Comparison of ENCODE assay signal across 11 mouse cellular contexts in genomic region chr1:59523378-59523958, GRCm38 (mm10). TPM values are rescaled to one million over a fixed set of nuclear protein-coding genes. Genes with fewer than 3 reads are reported as not detected.
DNase-seq lines count a peak whose midpoint lies in the region; ATAC-seq lines count a peak whose summit lies in the region.
"Had no signal": no experiment of that assay in that cellular context is flagged by ENCODE, and none has a peak within 500 bp of the region (broad histone marks: within the 10 kb centered on the region; RNA-seq: fewer than 3 reads in every experiment).

No protein-coding gene starts in this region.

- 34% methylated on average over 5 of the region's 5 CpGs for WGBS in hindbrain, embryonic 10.5 days
- 35% methylated on average over 5 of the region's 5 CpGs for WGBS in hindbrain, embryonic 14.5 days
- 54% methylated on average over 5 of the region's 5 CpGs for WGBS in neural tube, embryonic 13.5 days
- 34% methylated on average over 5 of the region's 5 CpGs for WGBS in hindbrain, embryonic 12.5 days
- 62% methylated on average over 5 of the region's 5 CpGs for WGBS in neural tube, embryonic 15.5 days

- ATAC-seq in hindbrain, embryonic 14.5 days (ENCODE audit: low FRiP score): no peak
- no peak for ATAC-seq in neural tube, embryonic 13.5 days (ENCODE audit: low read depth)
- ATAC-seq in hindbrain, embryonic 12.5 days (ENCODE audit: low FRiP score): peak; percentile 27; the same call in 1 of the 2 replicates
- ATAC-seq in neural tube, embryonic 15.5 days (ENCODE audit: low FRiP score): no peak
- ATAC-seq in megakaryocyte-erythroid progenitor cell, adult 5-6 weeks (replicated peaks; ENCODE audit: low FRiP score, low TSS enrichment, poor library complexity, severe bottlenecking): no peak

- peaks cover 60% of the 10 kb centered on the region for H3K4me1 ChIP-seq in hindbrain, embryonic 10.5 days (replicated peaks)
- H3K4me1 ChIP-seq in hindbrain, embryonic 14.5 days (replicated peaks; ENCODE audit: control insufficient read depth, insufficient read depth, low read length): peaks cover 7% of the 10 kb centered on the region; the same call in 1 of the 2 replicates
- peaks cover 42% of the 10 kb centered on the region for H3K4me1 ChIP-seq in neural tube, embryonic 13.5 days (replicated peaks)
- H3K4me1 ChIP-seq in hindbrain, embryonic 12.5 days: peaks cover 31% of the 10 kb centered on the region
- H3K4me1 ChIP-seq in neural tube, embryonic 15.5 days: peaks cover 30% of the 10 kb centered on the region

- DNase-seq in hindbrain, embryonic 10.5 days (ENCODE audit: low spot score): peak; percentile 25
- no peak for DNase-seq in hindbrain, embryonic 14.5 days (ENCODE audit: low spot score)
- DNase-seq in neural tube, embryonic 10.5 days (ENCODE audit: extremely low spot score, low spot score): no peak
- DNase-seq in right cerebral cortex, postnatal 36 days (ENCODE audit: low spot score in 2 of 2): no peak
- DNase-seq: cerebellum, adult 18-20 months had no signal

- no peak overlapping the region for H3K4me3 ChIP-seq in hindbrain, embryonic 10.5 days
- no peak overlapping the region for H3K4me3 ChIP-seq in hindbrain, embryonic 14.5 days (replicated peaks; ENCODE audit: low read length)
- H3K4me3 ChIP-seq in neural tube, embryonic 13.5 days: no peak overlapping the region
- no peak overlapping the region for H3K4me3 ChIP-seq in hindbrain, embryonic 12.5 days
- H3K4me3 ChIP-seq in neural tube, embryonic 15.5 days (replicated peaks): no peak overlapping the region
- H3K4me3 ChIP-seq: embryonic facial prominence, embryonic 15.5 days had no signal

- no peak overlapping the region for H3K4me2 ChIP-seq in hindbrain, embryonic 14.5 days (replicated peaks)
- H3K4me2 ChIP-seq in neural tube, embryonic 13.5 days: no peak overlapping the region
- H3K4me2 ChIP-seq in hindbrain, embryonic 12.5 days (replicated peaks): no peak overlapping the region
- H3K4me2 ChIP-seq in neural tube, embryonic 15.5 days: no peak overlapping the region
- H3K4me2 ChIP-seq: embryonic facial prominence, embryonic 15.5 days; heart, embryonic 11.5 days had no signal

- H3K9me3 ChIP-seq in hindbrain, embryonic 10.5 days: no peaks in the 10 kb centered on the region
- H3K9me3 ChIP-seq in hindbrain, embryonic 14.5 days (ENCODE audit: control insufficient read depth, low read length): no peaks in the 10 kb centered on the region
- no peaks in the 10 kb centered on the region for H3K9me3 ChIP-seq in neural tube, embryonic 13.5 days
- H3K9me3 ChIP-seq in hindbrain, embryonic 12.5 days (replicated peaks): no peaks in the 10 kb centered on the region
- no peaks in the 10 kb centered on the region for H3K9me3 ChIP-seq in neural tube, embryonic 15.5 days (replicated peaks)
- H3K9me3 ChIP-seq: embryonic facial prominence, embryonic 15.5 days had no signal

- H3K27ac ChIP-seq in hindbrain, embryonic 10.5 days: peak overlapping the region; percentile 82
- no peak overlapping the region for H3K27ac ChIP-seq in hindbrain, embryonic 14.5 days
- H3K27ac ChIP-seq in neural tube, embryonic 13.5 days (replicated peaks): peak overlapping the region; percentile 50; the same call in 1 of the 2 replicates
- peak overlapping the region; percentile 25 for H3K27ac ChIP-seq in hindbrain, embryonic 12.5 days
- 0 out of 2 replicates have a peak overlapping the region, but pooled peaks have one; percentile 63 for H3K27ac ChIP-seq in neural tube, embryonic 15.5 days (replicated peaks)
- H3K27ac ChIP-seq: embryonic facial prominence, embryonic 15.5 days had no signal

- H3K36me3 ChIP-seq in hindbrain, embryonic 10.5 days: peaks cover 15% of the 10 kb centered on the region; the same call in 1 of the 2 replicates
- no peaks in the 10 kb centered on the region for H3K36me3 ChIP-seq in hindbrain, embryonic 14.5 days (replicated peaks; ENCODE audit: control insufficient read depth, insufficient read depth)
- no peaks in the 10 kb centered on the region for H3K36me3 ChIP-seq in neural tube, embryonic 13.5 days
- no peaks in the 10 kb centered on the region for H3K36me3 ChIP-seq in hindbrain, embryonic 12.5 days
- H3K36me3 ChIP-seq in neural tube, embryonic 15.5 days: no peaks in the 10 kb centered on the region
- H3K36me3 ChIP-seq: embryonic facial prominence, embryonic 15.5 days had no signal

- H3K9ac ChIP-seq in hindbrain, embryonic 14.5 days: no peak overlapping the region
- no peak overlapping the region for H3K9ac ChIP-seq in neural tube, embryonic 13.5 days
- no peak overlapping the region for H3K9ac ChIP-seq in hindbrain, embryonic 12.5 days
- H3K9ac ChIP-seq in neural tube, embryonic 15.5 days (replicated peaks): no peak overlapping the region
- H3K9ac ChIP-seq: embryonic facial prominence, embryonic 15.5 days had no signal

- H3K27me3 ChIP-seq in hindbrain, embryonic 10.5 days (ENCODE audit: insufficient read depth, poor library complexity, severe bottlenecking): no peaks in the 10 kb centered on the region
- H3K27me3 ChIP-seq in hindbrain, embryonic 14.5 days (ENCODE audit: control insufficient read depth, insufficient read depth, low read length): no peaks in the 10 kb centered on the region
- no peaks in the 10 kb centered on the region for H3K27me3 ChIP-seq in neural tube, embryonic 13.5 days
- no peaks in the 10 kb centered on the region for H3K27me3 ChIP-seq in hindbrain, embryonic 12.5 days
- H3K27me3 ChIP-seq in neural tube, embryonic 15.5 days (replicated peaks): no peaks in the 10 kb centered on the region
- H3K27me3 ChIP-seq: embryonic facial prominence, embryonic 15.5 days had no signal

RNA-seq across cellular contexts. Expression of gene Gm973, which starts 7.4 kb away (rescaled TPM):
- 9.0 TPM in 2 replicates for polyA plus RNA-seq in hindbrain, embryonic 10.5 days (2016; fragmentation: Nextera tagmentation; extraction: Ambion mirVana)
- 7.1 and 10.6 TPM in 2 replicates for polyA plus RNA-seq in hindbrain, embryonic 14.5 days (2014; fragmentation: Nextera tagmentation; extraction: Ambion mirVana)
- polyA plus RNA-seq in neural tube, embryonic 13.5 days (2015; fragmentation: Nextera tagmentation; extraction: Ambion mirVana): 6.9 and 10.3 TPM in 2 replicates
- polyA plus RNA-seq in hindbrain, embryonic 12.5 days (2016; fragmentation: Nextera tagmentation; extraction: Ambion mirVana): 6.0 and 9.4 TPM in 2 replicates
- 9.6 and 10.0 TPM in 2 replicates for polyA plus RNA-seq in neural tube, embryonic 15.5 days (2015; fragmentation: Nextera tagmentation; extraction: Ambion mirVana)
- 3.1 and 14.2 TPM in 2 replicates for total RNA-seq in megakaryocyte-erythroid progenitor cell, adult 5-6 weeks (2014; fragmentation: Nextera tagmentation)
- total RNA-seq in megakaryocyte-erythroid progenitor cell, adult 5-6 weeks (2017): 1.4 TPM in 1 of 2 replicates, not detected in the other

RNA-seq across cellular contexts. Expression of gene Fzd7, which starts 41.2 kb away (rescaled TPM):
- 14.4 and 16.1 TPM in 2 replicates for polyA plus RNA-seq in hindbrain, embryonic 10.5 days (2016; fragmentation: Nextera tagmentation; extraction: Ambion mirVana)
- polyA plus RNA-seq in hindbrain, embryonic 14.5 days (2014; fragmentation: Nextera tagmentation; extraction: Ambion mirVana): 3.8 and 4.4 TPM in 2 replicates
- polyA plus RNA-seq in neural tube, embryonic 13.5 days (2015; fragmentation: Nextera tagmentation; extraction: Ambion mirVana): 6.7 and 6.8 TPM in 2 replicates
- polyA plus RNA-seq in hindbrain, embryonic 12.5 days (2016; fragmentation: Nextera tagmentation; extraction: Ambion mirVana): 19.0 and 19.4 TPM in 2 replicates
- polyA plus RNA-seq in neural tube, embryonic 15.5 days (2015; fragmentation: Nextera tagmentation; extraction: Ambion mirVana): 3.5 and 4.5 TPM in 2 replicates
- total RNA-seq in megakaryocyte-erythroid progenitor cell, adult 5-6 weeks (2014; fragmentation: Nextera tagmentation): 14.0 and 16.1 TPM in 2 replicates
- 15.4 and 18.0 TPM in 2 replicates for total RNA-seq in megakaryocyte-erythroid progenitor cell, adult 5-6 weeks (2017)
